Mouse (Mus musculus) MEL (cell line): ENCODE measurements around the gene Cnot6l.

ENCODE experiments used
- BHLHE40 ChIP-seq: IDR thresholded peaks from 2 replicates; pipeline ENCODE4 v1.6.1; 2012; ENCODE audit warnings: low read depth, mild to moderate bottlenecking, inconsistent platforms, low read length, improper control_type of control experiment, borderline replicate concordance
- CTCF ChIP-seq, 3 experiments: IDR thresholded peaks in 2 of 3; conservative IDR thresholded peaks in 1 of 3; 2 replicates each; pipeline ENCODE4 v1.5.1; 2011 to 2012; ENCODE audit warnings: low read length in 3 of 3, low read depth in 2 of 3, mild to moderate bottlenecking in 2 of 3, improper control_type of control experiment in 1 of 3, inconsistent platforms in 1 of 3, mixed read lengths in 1 of 3, moderate library complexity in 1 of 3; ENCODE audit not compliant: control insufficient read depth in 1 of 3, insufficient read depth in 1 of 3, poor library complexity in 1 of 3, severe bottlenecking in 1 of 3
- EP300 ChIP-seq, 2 experiments: IDR thresholded peaks; 2 replicates each; pipeline ENCODE4 v1.6.1; 2011; ENCODE audit warnings: improper control_type of control experiment in 2 of 2, low read length in 2 of 2, low read depth in 1 of 2, mild to moderate bottlenecking in 1 of 2
- GABPA ChIP-seq: IDR thresholded peaks from 2 replicates; pipeline ENCODE4 v1.6.1; 2012; ENCODE audit warnings: low read depth, mild to moderate bottlenecking, inconsistent platforms, low read length, improper control_type of control experiment, moderate library complexity
- POLR2A ChIP-seq, 2 experiments: IDR thresholded peaks; 2 replicates each; pipeline ENCODE4 v1.6.1; 2011 to 2012; ENCODE audit warnings: low read length in 2 of 2, mild to moderate bottlenecking in 2 of 2, control low read depth in 1 of 2, improper control_type of control experiment in 1 of 2, low read depth in 1 of 2, moderate library complexity in 1 of 2; ENCODE audit not compliant: control insufficient read depth in 1 of 2, insufficient read depth in 1 of 2, poor library complexity in 1 of 2
- RAD21 ChIP-seq: IDR thresholded peaks from 2 replicates; pipeline ENCODE4 v1.6.1; 2011; ENCODE audit warnings: mild to moderate bottlenecking, low read depth, low read length, improper control_type of control experiment
- SIN3A ChIP-seq: IDR thresholded peaks from 2 replicates; pipeline ENCODE4 v1.6.1; 2012; ENCODE audit warnings: low read length, improper control_type of control experiment, inconsistent platforms
- ZC3H11A ChIP-seq: IDR thresholded peaks from 2 replicates; pipeline ENCODE4 v1.6.1; 2012; ENCODE audit warnings: low read depth, mild to moderate bottlenecking, inconsistent platforms, low read length, improper control_type of control experiment
- ZKSCAN1 ChIP-seq: IDR thresholded peaks from 2 replicates; pipeline ENCODE4 v1.6.1; 2012; ENCODE audit warnings: low read depth, mild to moderate bottlenecking, inconsistent platforms, low read length, improper control_type of control experiment, moderate library complexity
- ZMIZ1 ChIP-seq: IDR thresholded peaks from 2 replicates; pipeline ENCODE4 v1.6.1; 2012; ENCODE audit warnings: low read depth, mild to moderate bottlenecking, inconsistent platforms, low read length, improper control_type of control experiment, moderate library complexity
- ZNF384 ChIP-seq: IDR thresholded peaks from 2 replicates; pipeline ENCODE4 v1.6.1; 2012; ENCODE audit warnings: low read depth, mild to moderate bottlenecking, inconsistent platforms, low read length, improper control_type of control experiment

GRCm38 (mm10) chr5:96201462-96202154 lies 37.6 kb upstream of the Cnot6l start:
- no peak for TF ChIP-seq RAD21
- TF ChIP-seq POLR2A (IDR thresholded peaks at IDR 0.05; ENCODE audit: control insufficient read depth in 1 of 2, insufficient read depth in 1 of 2, low read depth in 1 of 2, low read length in 2 of 2, poor library complexity in 1 of 2): no peak
- no peak for TF ChIP-seq ZKSCAN1
- no peak for TF ChIP-seq ZMIZ1
- TF ChIP-seq EP300 (IDR thresholded peaks at IDR 0.05; ENCODE audit: low read depth in 1 of 2, low read length in 2 of 2): peak; percentile 46 to 47; a peak in 3 of 4 replicates
- no peak for TF ChIP-seq CTCF (IDR thresholded peaks at IDR 0.05 in 2 of 3, conservative IDR thresholded peaks at IDR 0.05 in 1 of 3; ENCODE audit: control insufficient read depth in 1 of 3, insufficient read depth in 1 of 3, low read depth in 2 of 3, low read length in 3 of 3, poor library complexity in 1 of 3, severe bottlenecking in 1 of 3)
- no peak for TF ChIP-seq ZC3H11A
- no peak for TF ChIP-seq GABPA
- TF ChIP-seq SIN3A: no peak
- TF ChIP-seq ZNF384: no peak
- TF ChIP-seq BHLHE40: no peak
